Mouse (Mus musculus) liver, embryonic 12.5 days (tissue): ENCODE measurements around the gene Numa1. TPM values are rescaled to one million over a fixed set of nuclear protein-coding genes. Genes with fewer than 3 reads are reported as not detected.
A peak's percentile ranks its signal among the peaks of the same experiment; 100 is the strongest.
"Not testable (repeated sequence)": the region's sequence is repeated elsewhere in the genome, so short reads cannot be mapped to it uniquely, and the experiment has no call there.

ENCODE experiments used
- ATAC-seq: fragments of 200-750 bp; cut with Nextera tagmentation; 2 replicates; pipeline ENCODE4 v1.8.0; 2017; ENCODE audit warnings: moderate number of reproducible peaks, mild to moderate bottlenecking, moderate library complexity
- H3K27ac ChIP-seq: fragments of 300-500 bp; sonication (generic); 2 replicates; pipeline ENCODE4 v1.5.1; 2016; ENCODE audit warnings: mild to moderate bottlenecking
- H3K27me3 ChIP-seq: fragments of 300-500 bp; sonication (generic); replicated peaks from 2 replicates; pipeline ENCODE4 v1.6.1; 2016; ENCODE audit warnings: mild to moderate bottlenecking, moderate library complexity
- H3K36me3 ChIP-seq: fragments of 300-500 bp; sonication (generic); 2 replicates; pipeline ENCODE4 v1.6.1; 2016; ENCODE audit warnings: mild to moderate bottlenecking, moderate library complexity
- H3K4me1 ChIP-seq: fragments of 300-500 bp; sonication (generic); 2 replicates; pipeline ENCODE4 v1.6.1; 2016
- H3K4me2 ChIP-seq: fragments of 300-500 bp; sonication (generic); 2 replicates; pipeline ENCODE4 v1.6.1; 2016; ENCODE audit warnings: mild to moderate bottlenecking, moderate library complexity
- H3K4me3 ChIP-seq: fragments of 300-500 bp; sonication (generic); 2 replicates; pipeline ENCODE4 v1.5.1; 2016; ENCODE audit warnings: mild to moderate bottlenecking, moderate library complexity
- H3K9ac ChIP-seq: fragments of 300-500 bp; sonication (generic); 2 replicates; pipeline ENCODE4 v1.6.1; 2016; ENCODE audit warnings: mild to moderate bottlenecking, moderate library complexity
- H3K9me3 ChIP-seq: fragments of 300-500 bp; sonication (generic); replicated peaks from 2 replicates; pipeline ENCODE4 v1.6.1; 2016; ENCODE audit warnings: mild to moderate bottlenecking, moderate library complexity
- WGBS: fragments of 180-500 bp; shearing (Covaris S2); methylation state at CpG from one replicate; pipeline ENCODE4 v1.1.7; 2016; ENCODE audit not compliant: insufficient replicate concordance; 5-methylcytosine and 5-hydroxymethylcytosine counted together
- polyA plus RNA-seq: library from polyadenylated mRNA; unstranded; fragments of >200 nt; fragmentation: Nextera tagmentation; extraction: Ambion mirVana; gene quantifications from 2 replicates; pipeline ENCODE4 v1.2.1, GENCODE M21; 2016

The Numa1 gene
- polyA plus RNA-seq, 1 experiment from 2014 or later, result 48.7 TPM

- Histone ChIP-seq H3K9ac (no peak overlapping the region), H3K4me1 (peaks cover 72% of the 10 kb centered on the region)
- 88% methylated on average over 4 of the region's 4 CpGs for WGBS
Observed at GRCm38 (mm10) chr7:101939758-101940157, 5.8 kb downstream of the Numa1 start.

GRCm38 (mm10) chr7:101949008-101949407 is 15.1 kb downstream of the Numa1 start:
- H3K9ac ChIP-seq, H3K27ac ChIP-seq, ATAC-seq, H3K4me2 ChIP-seq, H3K27me3 ChIP-seq, H3K4me3 ChIP-seq, H3K9me3 ChIP-seq: not testable (repeated sequence)
- 72% methylated on average over 5 of the region's 5 CpGs for WGBS
- H3K36me3 ChIP-seq, result peaks cover 12% of the 10 kb centered on the region
- peaks cover 43% of the 10 kb centered on the region for H3K4me1 ChIP-seq

More at GRCm38 (mm10) chr7:101939758-101940157, 5.8 kb downstream of the Numa1 start:
- no peak overlapping the region for H3K4me2 ChIP-seq
- H3K27ac ChIP-seq, result no peak overlapping the region
- H3K27me3 ChIP-seq, result no peaks in the 10 kb centered on the region
- no peaks in the 10 kb centered on the region for H3K9me3 ChIP-seq
- H3K36me3 ChIP-seq, result peaks cover 41% of the 10 kb centered on the region
- no peak for ATAC-seq
- H3K4me3 ChIP-seq, result no peak overlapping the region

- H3K4me1 ChIP-seq, result peaks cover 41% of the 10 kb centered on the region
- no peak overlapping the region for H3K9ac ChIP-seq
- H3K9me3 ChIP-seq, result no peaks in the 10 kb centered on the region
- H3K27ac ChIP-seq, result 0 out of 2 replicates have a peak overlapping the region, but pooled peaks have one; percentile 26
- no peak for ATAC-seq
- H3K36me3 ChIP-seq, result 0 out of 2 replicates have a peak, but pooled peaks cover 2% of the 10 kb centered on the region
- H3K4me2 ChIP-seq, result no peak overlapping the region
- 57% methylated on average over 1 of the region's 1 CpGs for WGBS
- H3K4me3 ChIP-seq, result no peak overlapping the region
- H3K27me3 ChIP-seq, result no peaks in the 10 kb centered on the region
Observed at GRCm38 (mm10) chr7:101951648-101952047, 17.7 kb downstream of the Numa1 start.

- Histone ChIP-seq H3K4me3 (no peak overlapping the region), H3K9me3 (no peaks in the 10 kb centered on the region), H3K36me3 (0 out of 2 replicates have a peak, but pooled peaks cover 2% of the 10 kb centered on the region), H3K27ac (0 out of 2 replicates have a peak overlapping the region, but pooled peaks have one; percentile 26), H3K9ac (no peak overlapping the region), H3K4me2 (no peak overlapping the region), H3K4me1 (peaks cover 42% of the 10 kb centered on the region), H3K27me3 (no peaks in the 10 kb centered on the region)
- peak; percentile 51; the same call in 1 of the 2 replicates for ATAC-seq
- WGBS, result 34% methylated on average over 2 of the region's 2 CpGs
Observed at GRCm38 (mm10) chr7:101952098-101952497, 18.2 kb downstream of the Numa1 start.

GRCm38 (mm10) chr7:101954163-101954562 is 20.3 kb downstream of the Numa1 start:
- Histone ChIP-seq H3K4me2 (no peak overlapping the region), H3K4me1 (peaks cover 34% of the 10 kb centered on the region), H3K27me3 (no peaks in the 10 kb centered on the region), H3K4me3 (no peak overlapping the region), H3K9ac (no peak overlapping the region), H3K9me3 (no peaks in the 10 kb centered on the region), H3K27ac (no peak overlapping the region), H3K36me3 (no peaks in the 10 kb centered on the region)
- ATAC-seq, result no peak
- WGBS, result 87% methylated on average over 2 of the region's 2 CpGs

- H3K9me3 ChIP-seq, result no peaks in the 10 kb centered on the region
- H3K27ac ChIP-seq, result 0 out of 2 replicates have a peak overlapping the region, but pooled peaks have one; percentile 4
- peaks cover 43% of the 10 kb centered on the region for H3K4me1 ChIP-seq
- no peaks in the 10 kb centered on the region for H3K27me3 ChIP-seq
- no peak overlapping the region for H3K4me3 ChIP-seq
- peak overlapping the region; percentile 27; the same call in 1 of the 2 replicates for H3K9ac ChIP-seq
- ATAC-seq, result no peak
- 64% methylated on average over 2 of the region's 2 CpGs for WGBS
- no peak overlapping the region for H3K4me2 ChIP-seq
- H3K36me3 ChIP-seq, result no peaks in the 10 kb centered on the region
Observed at GRCm38 (mm10) chr7:101955276-101955675, 21.4 kb downstream of the Numa1 start.

- no peaks in the 10 kb centered on the region for H3K9me3 ChIP-seq
- no peak overlapping the region for H3K4me2 ChIP-seq
- H3K27me3 ChIP-seq, result no peaks in the 10 kb centered on the region
- 28% methylated on average over 4 of the region's 4 CpGs for WGBS
- ATAC-seq, result no peak; the same call in 1 of the 2 replicates
- H3K4me3 ChIP-seq, result no peak overlapping the region
- H3K9ac ChIP-seq, result peak overlapping the region; percentile 27; the same call in 1 of the 2 replicates
- H3K27ac ChIP-seq, result 0 out of 2 replicates have a peak overlapping the region, but pooled peaks have one; percentile 4
- peaks cover 43% of the 10 kb centered on the region for H3K4me1 ChIP-seq
- H3K36me3 ChIP-seq, result no peaks in the 10 kb centered on the region
Observed at GRCm38 (mm10) chr7:101955862-101956261, 22.0 kb downstream of the Numa1 start.

- no peak for ATAC-seq
- 72% methylated on average over 1 of the region's 1 CpGs for WGBS
- H3K9me3 ChIP-seq, result no peaks in the 10 kb centered on the region
- H3K4me1 ChIP-seq, result peaks cover 40% of the 10 kb centered on the region
- H3K36me3 ChIP-seq, result no peaks in the 10 kb centered on the region
- H3K4me2 ChIP-seq, result no peak overlapping the region
- H3K4me3 ChIP-seq, result no peak overlapping the region
- no peak overlapping the region for H3K27ac ChIP-seq
- H3K27me3 ChIP-seq, result no peaks in the 10 kb centered on the region
- H3K9ac ChIP-seq, result no peak overlapping the region
Observed at GRCm38 (mm10) chr7:101956481-101956880, 22.6 kb downstream of the Numa1 start.

- Histone ChIP-seq H3K4me3 (no peak overlapping the region), H3K27me3 (no peaks in the 10 kb centered on the region), H3K27ac (no peak overlapping the region), H3K36me3 (no peaks in the 10 kb centered on the region), H3K4me2 (no peak overlapping the region), H3K9me3 (no peaks in the 10 kb centered on the region), H3K4me1 (peaks cover 35% of the 10 kb centered on the region), H3K9ac (no peak overlapping the region)
- WGBS, result 86% methylated on average over 5 of the region's 5 CpGs
- no peak for ATAC-seq
Observed at GRCm38 (mm10) chr7:101956911-101957310, 23.0 kb downstream of the Numa1 start.

GRCm38 (mm10) chr7:101962829-101963228 is 28.9 kb downstream of the Numa1 start:
- Histone ChIP-seq H3K27me3 (no peaks in the 10 kb centered on the region), H3K4me2 (no peak overlapping the region), H3K9ac (no peak overlapping the region), H3K4me1 (peaks cover 54% of the 10 kb centered on the region), H3K9me3 (no peaks in the 10 kb centered on the region), H3K36me3 (no peaks in the 10 kb centered on the region), H3K27ac (no peak overlapping the region), H3K4me3 (no peak overlapping the region)
- no peak for ATAC-seq
- WGBS, result 88% methylated on average over 2 of the region's 2 CpGs

- WGBS, result 81% methylated on average over 2 of the region's 2 CpGs
- peaks cover 59% of the 10 kb centered on the region for H3K4me1 ChIP-seq
Observed at GRCm38 (mm10) chr7:101963621-101964020, 29.7 kb downstream of the Numa1 start.

GRCm38 (mm10) chr7:101964551-101964950 is 30.6 kb downstream of the Numa1 start:
- Histone ChIP-seq H3K4me1 (peaks cover 66% of the 10 kb centered on the region), H3K9ac (no peak overlapping the region), H3K4me2 (0 out of 2 replicates have a peak overlapping the region, but pooled peaks have one; percentile 3), H3K36me3 (no peaks in the 10 kb centered on the region), H3K9me3 (no peaks in the 10 kb centered on the region), H3K27ac (peak overlapping the region; percentile 75), H3K4me3 (no peak overlapping the region), H3K27me3 (no peaks in the 10 kb centered on the region)
- WGBS, result 67% methylated on average over 4 of the region's 4 CpGs
- ATAC-seq, result no peak

More at GRCm38 (mm10) chr7:101963621-101964020, 29.7 kb downstream of the Numa1 start:
- Histone ChIP-seq H3K4me3 (no peak overlapping the region), H3K9ac (no peak overlapping the region), H3K4me2 (no peak overlapping the region), H3K27ac (no peak overlapping the region), H3K27me3 (no peaks in the 10 kb centered on the region), H3K36me3 (no peaks in the 10 kb centered on the region), H3K9me3 (no peaks in the 10 kb centered on the region)
- ATAC-seq, result no peak
